Mouse (Mus musculus): ENCODE measurements at regions not wholly inside any gene's neighbourhood (a gene's known extent, or its start where the extent isn't known, plus 50 kb on each side); places are given as distances from the start of the nearest gene placed in this dataset.

DNA sequence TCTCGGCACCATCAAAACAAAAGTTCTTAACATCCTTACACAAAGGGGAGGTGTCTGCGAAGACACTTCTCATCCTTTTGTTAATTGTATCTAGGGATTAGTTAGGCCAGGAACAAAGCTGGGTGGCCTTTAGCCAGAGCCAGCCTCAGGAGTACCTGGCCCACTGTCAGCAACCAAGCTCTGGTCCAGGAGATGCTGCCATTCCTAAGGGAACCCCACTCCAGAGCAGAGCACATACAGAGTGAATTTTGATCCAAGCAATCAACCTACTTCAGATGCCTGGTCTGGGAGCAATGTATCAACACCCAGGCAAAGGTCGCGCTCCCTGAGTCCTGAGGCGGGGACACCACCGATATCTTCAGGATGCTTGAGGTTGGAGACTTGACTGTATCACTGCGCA lies 97.5 kb downstream of the 1700129C05Rik start:
- no peak for TF ChIP-seq CTCF (IDR thresholded peaks at IDR 0.05; ENCODE audit: low read depth)
- TF ChIP-seq EP300 (IDR thresholded peaks at IDR 0.05; ENCODE audit: low read depth) = no peak
